Mouse (Mus musculus): ENCODE results near the gene Ddx27. TPM values are rescaled to one million over a fixed set of nuclear protein-coding genes. Genes with fewer than 3 reads are reported as not detected.

The Ddx27 gene
- total RNA-seq, 2 experiments from 2014 or later, result 9.3 to 10.1 TPM

DNA sequence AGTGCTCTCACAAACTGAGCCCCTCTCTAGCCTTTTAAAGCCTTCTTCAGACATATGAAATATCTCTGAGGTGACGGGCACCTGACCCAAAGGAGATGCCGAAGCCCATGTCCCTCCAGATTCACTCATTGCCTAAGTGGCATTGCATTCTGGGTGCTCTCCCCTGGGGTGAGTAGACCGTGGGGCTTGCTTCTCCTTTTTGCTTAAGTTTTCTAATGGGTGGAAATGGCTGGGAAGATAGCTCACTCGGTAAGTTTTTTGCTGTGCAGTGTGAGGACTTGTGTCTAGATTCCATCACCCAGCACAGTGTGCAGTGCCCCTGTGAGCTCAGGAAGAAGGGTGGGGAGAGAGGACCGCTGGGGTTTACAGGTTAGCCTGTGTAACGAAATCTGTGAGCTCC, 52.6 kb downstream of the Ddx27 start:
- no peak for DNase-seq
- no peak overlapping the region for H3K4me3 ChIP-seq
- no peak overlapping the region for H3K27ac ChIP-seq
- TF ChIP-seq CTCF (IDR thresholded peaks at IDR 0.05), result no peak
- intact Hi-C loops (cut with DNase I), result loop anchor here (10.0 kb wide), 1 partner anchor 567 kb away; the partner anchor contains the start of gene Ube2v1

DNA sequence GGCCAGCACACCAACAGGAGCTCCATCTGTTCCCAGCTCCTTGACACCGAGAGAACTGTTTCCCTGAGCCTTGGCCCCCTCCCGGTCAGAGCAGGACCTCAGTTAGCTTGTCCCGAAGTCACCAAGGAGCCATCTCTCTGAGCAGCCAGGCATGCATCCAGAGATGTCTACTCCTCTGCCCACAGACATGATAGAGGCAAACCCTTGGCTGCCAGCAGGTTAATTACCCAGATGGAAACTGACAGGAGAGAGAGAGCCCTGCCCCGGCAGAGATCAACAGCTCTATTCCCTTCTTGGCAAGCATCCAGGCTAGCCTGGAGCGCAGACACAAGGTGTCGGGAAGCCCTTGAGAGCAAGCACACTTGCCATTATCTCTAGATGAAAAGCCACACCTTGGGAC, 55.3 kb downstream of the Ddx27 start:
- intact Hi-C loops (cut with DNase I), result loop anchor here (5.0 kb wide), 1 partner anchor 347 kb away; no protein-coding TSS in a partner anchor
- no peak for TF ChIP-seq CTCF (IDR thresholded peaks at IDR 0.05)
- Histone ChIP-seq H3K27ac (no peak overlapping the region), H3K4me3 (no peak overlapping the region)
- DNase-seq, result no peak

DNA sequence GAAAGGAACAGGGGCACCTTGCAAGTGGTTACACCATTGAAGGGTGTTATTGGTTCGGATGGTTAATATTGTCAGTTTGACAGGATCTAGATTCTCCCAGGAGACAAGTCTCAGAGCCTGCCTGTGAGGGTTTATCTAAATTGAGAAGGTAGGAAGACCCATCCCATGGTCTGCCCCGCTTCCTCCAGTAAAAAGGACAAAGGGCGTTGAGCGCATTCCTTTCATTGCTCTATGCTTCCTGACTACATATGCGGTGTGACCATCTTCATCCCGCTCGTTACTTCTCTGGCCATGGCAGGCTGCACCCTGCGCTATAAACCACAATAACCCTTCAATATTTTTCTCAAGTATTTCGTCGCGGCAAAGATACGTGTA, 56.3 kb downstream of the Ddx27 start:
- intact Hi-C loops (cut with DNase I), result loop anchor here (5.0 kb wide), 1 partner anchor 346 kb away; no protein-coding TSS in a partner anchor
- no peak for DNase-seq
- peak overlapping the region; percentile 80 for H3K27ac ChIP-seq
- TF ChIP-seq CTCF (IDR thresholded peaks at IDR 0.05), result no peak
- peak overlapping the region; percentile 72 for H3K4me3 ChIP-seq

DNA sequence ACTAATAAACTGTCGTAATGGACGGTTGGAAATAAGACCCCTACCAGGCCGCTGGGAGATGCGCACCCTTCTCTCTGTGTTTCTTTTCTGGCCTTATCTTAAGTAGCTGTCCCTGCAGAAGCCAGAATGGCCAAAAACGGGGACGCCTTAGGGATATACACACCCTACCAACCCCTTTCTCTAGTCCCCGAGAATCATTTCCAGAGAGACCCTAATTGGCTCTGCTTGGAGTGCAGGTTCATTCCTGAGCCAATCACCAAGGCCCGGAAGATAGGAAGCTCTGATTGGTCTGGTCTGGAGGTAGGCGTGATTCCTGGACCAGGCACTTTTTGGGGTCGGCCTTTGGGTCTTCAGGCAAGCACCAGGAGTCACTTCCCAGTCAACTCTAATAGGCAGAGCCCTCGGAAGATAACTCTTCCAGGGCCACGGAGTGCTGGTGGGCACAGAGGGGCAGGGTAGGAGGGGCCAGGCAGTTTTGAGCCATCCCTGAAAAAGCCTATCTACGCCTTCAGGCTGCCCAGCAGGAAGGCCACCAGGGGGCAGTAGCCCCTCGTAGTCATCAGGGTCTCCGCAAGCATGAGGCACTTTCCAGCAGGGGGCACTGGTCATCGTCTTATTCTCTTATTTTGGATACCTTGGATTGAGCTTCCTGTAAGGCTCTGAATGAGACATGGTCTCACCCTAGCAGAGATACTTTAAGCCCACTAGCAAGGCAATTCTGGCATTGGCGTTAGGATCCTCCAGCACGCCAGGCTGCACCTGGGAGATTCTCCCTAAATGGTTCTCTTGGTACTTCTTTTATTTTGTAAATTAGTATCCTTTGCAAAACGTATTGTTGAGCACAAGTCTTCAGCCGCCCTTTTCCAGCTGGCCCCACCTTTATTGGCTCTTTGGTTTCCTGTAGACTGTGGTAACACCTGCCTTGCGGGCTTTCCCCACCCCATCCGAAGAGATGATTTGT, 56.9 kb downstream of the Ddx27 start:
- peak; percentile 96 for DNase-seq
- no peak for TF ChIP-seq CTCF (IDR thresholded peaks at IDR 0.05)
- Histone ChIP-seq H3K4me3 (peak overlapping the region; percentile 72), H3K27ac (peak overlapping the region; percentile 80)
- intact Hi-C loops (cut with DNase I), result loop anchor here (1.0 to 5.0 kb wide), 5 partner anchors 41 to 345 kb away; partner anchors contain the start of gene Kcnb1

DNA sequence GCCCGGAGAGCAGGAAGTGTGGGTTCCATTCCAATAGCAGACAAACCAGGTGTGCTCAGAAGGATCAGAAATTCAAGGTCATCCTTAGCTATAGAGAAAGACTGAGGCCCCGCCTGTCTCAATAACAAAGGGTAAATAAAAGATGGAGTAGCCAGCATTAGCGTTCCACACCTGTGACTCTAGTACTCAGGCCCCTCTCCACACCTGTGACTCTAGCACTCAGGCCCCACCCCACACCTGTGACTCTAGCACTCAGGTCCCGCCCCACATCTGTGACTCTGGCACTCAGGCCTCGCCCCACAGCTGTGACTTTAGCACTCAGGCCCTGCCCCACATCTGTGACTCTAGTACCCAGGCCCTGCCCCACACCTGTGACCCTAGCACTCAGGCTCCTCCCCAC, 59.6 kb downstream of the Ddx27 start:
- DNase-seq, result no peak
- TF ChIP-seq CTCF (IDR thresholded peaks at IDR 0.05), result no peak
- intact Hi-C loops (cut with DNase I), result loop anchor here (5.0 kb wide), 1 partner anchor 343 kb away; no protein-coding TSS in a partner anchor
- Histone ChIP-seq H3K27ac (no peak overlapping the region), H3K4me3 (no peak overlapping the region)

DNA sequence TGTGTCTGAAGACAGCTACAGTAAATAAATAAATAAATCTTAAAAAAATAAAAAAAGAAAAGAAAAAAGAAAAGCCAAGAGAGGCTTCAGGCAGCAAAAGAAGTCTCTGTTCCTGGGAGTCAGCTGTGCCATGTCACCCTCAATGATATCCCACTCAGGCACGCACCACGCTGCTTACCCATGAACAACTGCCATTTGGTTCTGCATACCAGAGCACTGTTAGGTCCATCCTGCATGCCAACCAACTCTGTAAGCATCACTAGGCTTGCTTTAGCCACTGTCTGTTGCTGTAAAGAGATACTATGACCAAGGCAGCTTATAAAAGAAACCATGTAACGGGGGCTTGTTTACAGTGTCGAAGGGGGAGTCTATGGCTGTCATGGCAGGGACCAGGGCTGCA, 61.4 kb downstream of the Ddx27 start:
- H3K4me3 ChIP-seq, result no peak overlapping the region
- TF ChIP-seq CTCF (IDR thresholded peaks at IDR 0.05), result no peak
- no peak for DNase-seq
- intact Hi-C loops (cut with DNase I), result no loop called here
- H3K27ac ChIP-seq, result no peak overlapping the region

DNA sequence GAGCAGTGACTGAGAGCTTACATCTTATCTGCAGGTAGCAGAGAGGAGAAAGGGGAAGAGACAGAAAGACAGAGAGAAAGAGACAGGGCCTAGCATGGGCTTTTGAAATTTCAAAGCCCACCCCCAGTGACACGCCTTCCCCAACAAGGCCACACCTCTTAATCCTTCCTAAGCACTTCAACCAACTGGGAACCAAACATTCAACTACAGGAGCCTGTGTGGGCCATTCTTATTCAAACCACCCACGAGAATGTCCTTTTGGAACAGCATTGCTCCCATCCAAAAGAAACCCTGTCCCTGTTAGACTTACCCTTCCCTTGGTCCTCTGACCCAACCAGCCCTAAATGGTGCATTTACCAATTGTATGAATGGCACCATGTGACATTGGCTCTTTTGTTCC, 61.8 kb downstream of the Ddx27 start:
- DNase-seq, result no peak
- no peak for TF ChIP-seq CTCF (IDR thresholded peaks at IDR 0.05)
- H3K27ac ChIP-seq, result no peak overlapping the region
- intact Hi-C loops (cut with DNase I), result no loop called here
- no peak overlapping the region for H3K4me3 ChIP-seq

DNA sequence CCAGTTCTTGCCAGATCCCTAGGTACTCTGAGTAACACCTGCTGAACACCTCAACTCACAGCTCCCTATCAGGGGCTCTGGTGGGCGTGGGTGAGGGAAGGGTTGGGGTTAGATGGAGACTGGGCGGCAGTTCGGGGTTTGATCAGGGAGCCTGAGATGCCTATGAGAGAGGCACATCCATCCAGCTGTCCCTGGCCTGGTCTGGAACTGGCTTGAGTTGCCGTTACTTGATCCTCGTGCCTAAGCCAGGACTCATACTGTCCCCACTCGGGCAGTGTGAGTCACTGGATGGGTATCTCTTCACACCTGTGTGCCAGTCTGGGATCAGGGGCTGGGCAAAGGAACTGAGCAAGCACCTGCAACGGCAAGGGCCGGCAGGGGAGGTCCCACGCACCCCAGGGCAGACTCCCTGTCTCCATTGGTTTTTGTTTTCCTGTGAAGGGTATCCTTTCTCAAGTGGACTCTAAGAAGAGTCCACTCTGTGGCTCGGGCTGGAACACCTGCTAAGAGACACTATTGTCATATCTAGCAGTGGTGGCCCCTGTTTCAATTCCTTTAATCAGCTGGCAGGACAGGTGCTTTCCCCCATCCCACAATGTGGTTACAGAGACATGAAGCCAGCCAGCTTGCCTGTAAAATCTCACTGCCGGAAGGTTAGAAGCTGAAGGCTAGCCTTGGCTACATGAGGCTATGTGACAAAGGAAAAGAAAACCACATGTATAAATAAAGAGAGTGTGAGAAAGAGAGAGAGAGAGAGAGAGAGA, 62.4 kb downstream of the Ddx27 start:
- intact Hi-C loops (cut with DNase I), result no loop called here
- H3K27ac ChIP-seq, result no peak overlapping the region
- TF ChIP-seq CTCF (IDR thresholded peaks at IDR 0.05), result no peak
- DNase-seq, result peak; percentile 76
- no peak overlapping the region for H3K4me3 ChIP-seq

DNA sequence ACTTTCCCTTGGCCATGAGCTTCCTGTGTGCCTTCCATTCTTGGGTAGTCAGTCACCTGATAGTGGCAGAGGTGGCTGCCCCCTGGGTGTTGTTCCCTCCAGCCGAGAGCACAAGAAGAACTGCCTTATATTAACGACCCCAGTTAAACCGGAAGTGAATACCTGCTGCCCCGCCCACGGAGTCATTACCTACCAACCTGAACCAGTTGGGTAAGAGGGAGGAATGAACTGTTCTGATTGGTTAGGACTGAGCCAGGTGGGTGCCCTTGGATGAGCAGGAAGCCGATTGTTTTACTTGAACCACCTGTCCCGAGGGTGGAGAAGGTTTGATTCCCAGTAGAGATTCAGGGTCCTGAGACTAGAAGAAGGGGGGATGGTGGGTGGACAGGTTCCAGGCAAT, 63.5 kb downstream of the Ddx27 start:
- intact Hi-C loops (cut with DNase I), result no loop called here
- Histone ChIP-seq H3K27ac (peak overlapping the region; percentile 24), H3K4me3 (no peak overlapping the region; the same call in 1 of the 2 replicates)
- DNase-seq, result no peak
- TF ChIP-seq CTCF (IDR thresholded peaks at IDR 0.05), result no peak

DNA sequence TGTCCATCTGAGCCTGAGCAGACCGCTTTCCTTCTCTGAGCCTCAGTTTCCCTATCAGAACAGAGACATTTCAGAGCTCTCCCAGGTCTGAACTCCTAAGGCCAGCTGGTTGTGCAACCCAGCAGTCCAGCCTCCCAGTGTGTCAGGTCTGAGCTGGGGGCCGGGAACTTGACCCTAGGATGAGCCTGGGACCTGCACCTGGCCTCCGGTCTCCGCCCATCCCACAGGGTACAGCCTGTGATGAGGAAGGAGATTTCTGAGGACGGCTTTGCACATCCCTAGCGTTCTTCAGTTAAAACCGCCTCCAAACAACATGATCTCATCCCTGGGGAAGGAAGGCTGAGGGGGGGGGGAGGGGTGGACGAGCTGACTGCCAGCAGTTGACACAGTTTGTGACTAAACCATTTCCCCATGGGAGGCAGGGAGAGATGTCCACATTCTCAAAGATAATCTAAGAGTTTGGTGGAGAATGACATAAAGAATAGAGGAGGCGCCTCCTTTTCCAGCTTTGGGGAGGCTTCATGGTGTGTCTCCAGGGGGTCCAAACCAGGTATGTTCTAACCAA, 64.0 kb downstream of the Ddx27 start:
- intact Hi-C loops (cut with DNase I), result no loop called here
- H3K4me3 ChIP-seq, result no peak overlapping the region
- peak overlapping the region; percentile 38 for H3K27ac ChIP-seq
- DNase-seq, result peak; percentile 49
- TF ChIP-seq CTCF (IDR thresholded peaks at IDR 0.05), result no peak

DNA sequence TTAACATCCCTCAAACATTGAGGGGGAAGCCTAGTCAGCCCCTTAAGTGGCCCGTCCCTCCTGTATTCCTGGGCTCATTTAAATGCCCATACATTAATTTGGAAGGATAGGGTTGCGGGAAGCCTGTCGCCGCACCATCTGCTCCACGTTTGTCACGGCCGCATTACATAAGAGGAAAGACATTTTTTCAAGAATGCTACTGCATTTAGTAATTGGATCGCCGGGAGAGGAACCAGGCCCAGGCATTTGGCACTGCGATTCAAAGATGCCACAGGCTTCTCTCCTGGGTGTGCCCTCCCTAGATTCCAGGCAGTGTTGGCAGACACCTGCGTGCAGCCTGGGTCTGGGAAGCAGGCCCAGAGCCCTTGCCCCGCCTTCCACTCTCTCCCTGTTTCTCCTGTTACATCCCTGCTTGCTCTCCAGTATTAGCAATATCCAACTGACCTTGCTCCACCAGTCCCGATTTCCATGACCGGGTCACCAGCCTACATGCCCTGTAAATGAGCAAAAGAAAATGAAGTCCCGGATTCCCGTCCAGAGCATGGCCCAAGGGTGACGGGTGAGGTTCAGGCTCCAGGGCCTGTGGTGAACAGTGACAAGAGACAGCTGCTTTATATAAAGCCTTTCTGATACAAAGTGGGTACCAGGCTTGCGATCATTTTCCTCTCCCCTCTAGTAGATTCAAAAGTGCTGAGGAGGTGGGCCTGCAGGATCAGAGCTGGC, 64.7 kb downstream of the Ddx27 start:
- Histone ChIP-seq H3K27ac (peak overlapping the region; percentile 73), H3K4me3 (peak overlapping the region; percentile 4)
- no peak for TF ChIP-seq CTCF (IDR thresholded peaks at IDR 0.05)
- peak; percentile 88 for DNase-seq
- intact Hi-C loops (cut with DNase I), result no loop called here

DNA sequence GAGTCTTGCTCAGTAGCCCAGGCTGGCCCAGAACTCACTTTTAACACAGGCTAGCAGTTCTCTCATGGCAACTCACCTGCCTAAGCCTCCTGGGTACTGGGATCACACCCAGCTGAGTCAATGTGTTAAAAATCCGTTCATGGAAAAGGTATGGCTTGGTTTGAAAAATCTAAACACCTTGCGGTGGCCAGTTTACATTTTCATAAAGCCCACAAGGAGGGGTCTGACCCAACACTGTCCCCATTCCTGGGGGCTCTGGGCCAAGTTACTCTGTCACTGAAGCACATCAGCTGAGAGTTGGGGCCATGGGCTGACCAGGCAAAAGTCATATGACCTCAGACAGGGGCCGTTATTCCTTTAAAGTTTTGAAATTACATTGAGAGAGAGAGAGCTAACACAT, 65.4 kb downstream of the Ddx27 start:
- H3K27ac ChIP-seq, result peak overlapping the region; percentile 73; the same call in 1 of the 2 replicates
- DNase-seq, result no peak
- intact Hi-C loops (cut with DNase I), result no loop called here
- no peak for TF ChIP-seq CTCF (IDR thresholded peaks at IDR 0.05)
- no peak overlapping the region for H3K4me3 ChIP-seq

All from gastrocnemius, adult 2 months (tissue).